Mouse (Mus musculus) E14TG2a.4 (cell line): ENCODE measurements around the gene Aatk.

Experiments
- CTCF ChIP-seq: conservative IDR thresholded peaks from 2 replicates; pipeline ENCODE4 v1.5.1; 2014; ENCODE audit warnings: low read length
- NANOG ChIP-seq: IDR thresholded peaks from 2 replicates; pipeline ENCODE4 v1.6.1; 2014; ENCODE audit warnings: borderline replicate concordance, low read length, mixed read lengths
- POU5F1 ChIP-seq: IDR thresholded peaks from 2 replicates; pipeline ENCODE4 v1.6.1; 2014; ENCODE audit warnings: low read length, borderline replicate concordance

DNA sequence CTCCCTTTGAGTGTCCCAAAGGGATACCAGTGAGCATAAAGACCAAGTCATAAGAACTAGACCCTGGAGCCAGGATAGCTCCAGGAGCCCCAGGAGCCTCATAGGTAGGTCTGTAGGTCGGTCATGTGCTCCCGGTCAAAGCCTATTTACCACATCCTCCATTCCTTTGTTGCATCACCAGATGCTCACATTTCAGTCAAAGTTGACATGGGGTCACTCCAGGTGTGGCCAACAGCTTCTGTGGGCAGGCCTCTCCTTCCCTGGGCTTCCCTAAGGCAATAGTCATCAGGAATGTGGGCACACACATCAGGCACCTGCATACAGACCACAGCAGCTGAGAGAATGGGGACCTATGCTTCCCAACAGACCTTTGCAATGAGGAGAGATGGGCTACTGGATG, 79.1 kb downstream of the Aatk start:
- no peak for TF ChIP-seq CTCF
- TF ChIP-seq POU5F1 = no peak
- TF ChIP-seq NANOG = no peak
